ENCODE assay signal across 14 mouse cellular contexts in the genomic region with DNA sequence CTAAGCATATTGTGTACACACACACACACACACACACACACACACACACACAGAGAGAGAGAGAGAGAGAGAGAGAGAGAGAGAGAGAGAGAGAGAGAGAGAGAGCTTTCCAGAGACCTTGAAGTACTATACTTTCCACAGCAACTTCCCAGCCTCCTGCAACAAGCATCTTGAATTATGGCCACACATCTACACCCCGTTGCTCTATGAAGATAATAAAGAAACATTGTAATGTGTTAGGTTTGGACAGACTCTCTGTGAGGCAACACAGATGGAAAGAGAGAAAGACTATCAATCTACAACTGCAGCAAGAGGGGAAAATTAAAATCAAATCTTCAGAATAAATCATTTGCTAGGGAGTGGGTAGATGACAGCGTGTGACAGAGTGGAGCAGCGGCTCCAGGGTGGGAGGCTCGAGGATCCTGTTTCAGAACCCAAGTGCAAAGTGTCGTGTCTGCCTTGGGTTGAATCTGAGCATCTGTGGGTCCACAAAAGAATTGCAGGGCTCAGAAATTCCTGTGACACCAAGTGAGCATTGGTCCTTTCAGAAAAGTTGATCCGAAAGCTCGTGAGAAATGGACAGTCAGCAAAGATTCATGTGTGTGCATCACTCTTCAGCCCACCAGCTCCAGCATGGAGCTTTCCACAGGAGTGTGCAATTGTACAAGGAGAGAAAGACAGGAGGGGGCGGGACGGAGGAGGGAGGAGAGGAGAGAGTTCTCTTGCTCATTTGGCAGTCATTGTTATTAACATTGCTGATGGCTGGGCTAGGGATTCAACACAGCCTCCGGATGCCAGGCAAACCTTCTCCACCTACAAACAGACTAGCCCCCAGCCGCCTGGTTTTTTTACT.
DNase-seq lines count a peak whose midpoint lies in the region; ATAC-seq lines count a peak whose summit lies in the region.
"Had no signal": no experiment of that assay in that cellular context is flagged by ENCODE, and none has a peak within 500 bp of the region (broad histone marks: within the 10 kb centered on the region; RNA-seq: fewer than 3 reads in every experiment).

No protein-coding gene starts in this region.

- WGBS in hindbrain, embryonic 16.5 days, result 65% methylated on average over 11 of the region's 11 CpGs
- WGBS in hindbrain, embryonic 12.5 days, result 63% methylated on average over 11 of the region's 11 CpGs
- WGBS in lung, embryonic 16.5 days, result 42% methylated on average over 11 of the region's 11 CpGs
- 49% methylated on average over 11 of the region's 11 CpGs for WGBS in embryonic facial prominence, embryonic 15.5 days
- WGBS in stomach, embryonic 16.5 days, result 37% methylated on average over 11 of the region's 11 CpGs
- 65% methylated on average over 11 of the region's 11 CpGs for WGBS in midbrain, embryonic 15.5 days

- H3K4me2 ChIP-seq in hindbrain, embryonic 16.5 days (ENCODE audit: low read length), result no peak overlapping the region
- H3K4me2 ChIP-seq in hindbrain, embryonic 12.5 days (replicated peaks), result no peak overlapping the region
- H3K4me2 ChIP-seq in lung, embryonic 16.5 days (ENCODE audit: low read depth, low read length), result no peak overlapping the region
- no peak overlapping the region for H3K4me2 ChIP-seq in embryonic facial prominence, embryonic 15.5 days (replicated peaks)
- H3K4me2 ChIP-seq in stomach, embryonic 16.5 days (ENCODE audit: low read depth, low read length), result no peak overlapping the region
- no peak overlapping the region for H3K4me2 ChIP-seq in midbrain, embryonic 15.5 days
- H3K4me2 ChIP-seq: heart, embryonic 15.5 days; liver, embryonic 15.5 days had no signal

- H3K4me1 ChIP-seq in hindbrain, embryonic 16.5 days (ENCODE audit: control insufficient read depth, insufficient read depth, low read depth, low read length), result no peaks in the 10 kb centered on the region
- no peaks in the 10 kb centered on the region for H3K4me1 ChIP-seq in hindbrain, embryonic 12.5 days
- 0 out of 2 replicates have a peak, but pooled peaks cover 2% of the 10 kb centered on the region for H3K4me1 ChIP-seq in lung, embryonic 16.5 days (replicated peaks; ENCODE audit: control insufficient read depth, insufficient read depth, low read length)
- H3K4me1 ChIP-seq in embryonic facial prominence, embryonic 15.5 days, result peaks cover 12% of the 10 kb centered on the region
- H3K4me1 ChIP-seq in stomach, embryonic 16.5 days (ENCODE audit: control insufficient read depth, insufficient read depth, low read length), result peaks cover 6% of the 10 kb centered on the region
- no peaks in the 10 kb centered on the region for H3K4me1 ChIP-seq in midbrain, embryonic 15.5 days
- H3K4me1 ChIP-seq: heart, embryonic 15.5 days; liver, embryonic 15.5 days had no signal

- no peaks in the 10 kb centered on the region for H3K36me3 ChIP-seq in hindbrain, embryonic 16.5 days (ENCODE audit: control insufficient read depth, insufficient read depth, low read length)
- H3K36me3 ChIP-seq in hindbrain, embryonic 12.5 days, result no peaks in the 10 kb centered on the region
- no peaks in the 10 kb centered on the region for H3K36me3 ChIP-seq in lung, embryonic 16.5 days (ENCODE audit: control insufficient read depth, insufficient read depth, low read length)
- H3K36me3 ChIP-seq in embryonic facial prominence, embryonic 15.5 days, result no peaks in the 10 kb centered on the region
- no peaks in the 10 kb centered on the region for H3K36me3 ChIP-seq in stomach, embryonic 16.5 days (ENCODE audit: control insufficient read depth, insufficient read depth, low read length)
- no peaks in the 10 kb centered on the region for H3K36me3 ChIP-seq in midbrain, embryonic 15.5 days (replicated peaks)
- H3K36me3 ChIP-seq: heart, embryonic 15.5 days; liver, embryonic 15.5 days had no signal

- no peaks in the 10 kb centered on the region for H3K9me3 ChIP-seq in hindbrain, embryonic 16.5 days (ENCODE audit: control insufficient read depth, low read length)
- no peaks in the 10 kb centered on the region for H3K9me3 ChIP-seq in hindbrain, embryonic 12.5 days (replicated peaks)
- no peaks in the 10 kb centered on the region for H3K9me3 ChIP-seq in lung, embryonic 16.5 days (ENCODE audit: control insufficient read depth, low read length)
- no peaks in the 10 kb centered on the region for H3K9me3 ChIP-seq in embryonic facial prominence, embryonic 15.5 days (replicated peaks)
- no peaks in the 10 kb centered on the region for H3K9me3 ChIP-seq in stomach, embryonic 16.5 days (replicated peaks; ENCODE audit: control insufficient read depth, low read length)
- H3K9me3 ChIP-seq in midbrain, embryonic 15.5 days, result no peaks in the 10 kb centered on the region
- H3K9me3 ChIP-seq: heart, embryonic 15.5 days; liver, embryonic 15.5 days had no signal

- no peaks in the 10 kb centered on the region for H3K27me3 ChIP-seq in hindbrain, embryonic 16.5 days (replicated peaks; ENCODE audit: control insufficient read depth, insufficient read depth, low read length)
- no peaks in the 10 kb centered on the region for H3K27me3 ChIP-seq in hindbrain, embryonic 12.5 days
- H3K27me3 ChIP-seq in lung, embryonic 16.5 days (ENCODE audit: control insufficient read depth, insufficient read depth, low read depth, low read length), result no peaks in the 10 kb centered on the region
- no peaks in the 10 kb centered on the region for H3K27me3 ChIP-seq in embryonic facial prominence, embryonic 15.5 days
- no peaks in the 10 kb centered on the region for H3K27me3 ChIP-seq in stomach, embryonic 16.5 days (ENCODE audit: control insufficient read depth, insufficient read depth, low read length)
- no peaks in the 10 kb centered on the region for H3K27me3 ChIP-seq in midbrain, embryonic 15.5 days (replicated peaks)
- H3K27me3 ChIP-seq: heart, embryonic 15.5 days; liver, embryonic 15.5 days had no signal

- no peak overlapping the region for H3K9ac ChIP-seq in hindbrain, embryonic 16.5 days (ENCODE audit: low read depth, low read length)
- no peak overlapping the region for H3K9ac ChIP-seq in hindbrain, embryonic 12.5 days
- no peak overlapping the region for H3K9ac ChIP-seq in lung, embryonic 16.5 days (ENCODE audit: low read length)
- H3K9ac ChIP-seq in embryonic facial prominence, embryonic 15.5 days, result no peak overlapping the region
- no peak overlapping the region for H3K9ac ChIP-seq in stomach, embryonic 16.5 days (ENCODE audit: low read length)
- H3K9ac ChIP-seq in midbrain, embryonic 15.5 days, result no peak overlapping the region
- H3K9ac ChIP-seq: heart, embryonic 15.5 days; liver, embryonic 15.5 days had no signal

- no peak overlapping the region for H3K27ac ChIP-seq in hindbrain, embryonic 16.5 days (ENCODE audit: low read depth, low read length)
- H3K27ac ChIP-seq in hindbrain, embryonic 12.5 days, result no peak overlapping the region
- no peak overlapping the region for H3K27ac ChIP-seq in lung, embryonic 16.5 days (ENCODE audit: low read length)
- H3K27ac ChIP-seq in embryonic facial prominence, embryonic 15.5 days (replicated peaks), result peak overlapping the region; percentile 28
- H3K27ac ChIP-seq in stomach, embryonic 16.5 days (ENCODE audit: low read length), result no peak overlapping the region; the same call in 1 of the 2 replicates
- H3K27ac ChIP-seq in midbrain, embryonic 15.5 days, result no peak overlapping the region
- H3K27ac ChIP-seq: heart, embryonic 15.5 days; liver, embryonic 15.5 days had no signal

- no peak for DNase-seq in lung, postnatal 14 days
- no peak for DNase-seq in adrenal gland, adult 18-20 months (ENCODE audit: low spot score in 2 of 2)
- DNase-seq: adrenal gland, postnatal 14 days; gastrocnemius, postnatal 25 days; thymus, postnatal 4 days had no signal

- H3K4me3 ChIP-seq in hindbrain, embryonic 16.5 days (ENCODE audit: low read length), result no peak overlapping the region
- H3K4me3 ChIP-seq in hindbrain, embryonic 12.5 days, result no peak overlapping the region
- no peak overlapping the region for H3K4me3 ChIP-seq in lung, embryonic 16.5 days (ENCODE audit: low read length)
- H3K4me3 ChIP-seq in embryonic facial prominence, embryonic 15.5 days (replicated peaks), result no peak overlapping the region
- H3K4me3 ChIP-seq in stomach, embryonic 16.5 days (replicated peaks; ENCODE audit: low read length), result no peak overlapping the region
- no peak overlapping the region for H3K4me3 ChIP-seq in midbrain, embryonic 15.5 days
- H3K4me3 ChIP-seq: heart, embryonic 15.5 days; liver, embryonic 15.5 days had no signal

- ATAC-seq in hindbrain, embryonic 16.5 days, result peak; percentile 27; the same call in 1 of the 2 replicates
- no peak for ATAC-seq in hindbrain, embryonic 12.5 days (ENCODE audit: low FRiP score)
- ATAC-seq in lung, embryonic 16.5 days (ENCODE audit: low read depth), result peak; percentile 23; the same call in 1 of the 2 replicates
- ATAC-seq in embryonic facial prominence, embryonic 15.5 days (ENCODE audit: insufficient number of reproducible peaks, low FRiP score, low TSS enrichment, low read depth), result no peak
- peak; percentile 44; the same call in 1 of the 2 replicates for ATAC-seq in stomach, embryonic 16.5 days (ENCODE audit: insufficient read depth, low FRiP score)
- no peak for ATAC-seq in midbrain, embryonic 15.5 days (replicated peaks)
- ATAC-seq: forebrain, embryonic 14.5 days had no signal

Comparison
In these comparisons a context has a peak if more than half of its experiments do, and no peak if none do; other contexts are left out.
1. ATAC-seq: peak in hindbrain, embryonic 16.5 days (single experiment), lung, embryonic 16.5 days (single experiment) and stomach, embryonic 16.5 days (single experiment); none in hindbrain, embryonic 12.5 days (single experiment), embryonic facial prominence, embryonic 15.5 days (single experiment) and midbrain, embryonic 15.5 days (single experiment).